Mouse (Mus musculus) cortical plate, adult 2 months (tissue): ENCODE measurements around the gene Sorcs3.

Experiments
- CTCF ChIP-seq: fragments of 200-500 bp; IDR thresholded peaks from 2 replicates; pipeline ENCODE4 v1.5.1; 2011; ENCODE audit warnings: mild to moderate bottlenecking, control low read depth, low read length; ENCODE audit not compliant: insufficient read depth; ENCODE audit errors: extremely low read depth
- POLR2A ChIP-seq: fragments of 200-500 bp; IDR thresholded peaks from 2 replicates; pipeline ENCODE4 v1.6.1; 2011; ENCODE audit warnings: mild to moderate bottlenecking, low read length, control low read depth; ENCODE audit not compliant: insufficient read depth; ENCODE audit errors: extremely low read depth

- TF ChIP-seq CTCF (0 out of 2 replicates have a peak, but pooled peaks have one; percentile 7), POLR2A (no peak)
Observed at GRCm38 (mm10) chr19:48215379-48215778, 9.6 kb downstream of the Sorcs3 start.
